Mouse (Mus musculus) colon, adult 2 months (tissue): ENCODE measurements around the gene Gm8871. TPM values are rescaled to one million over a fixed set of nuclear protein-coding genes. Genes with fewer than 3 reads are reported as not detected.

ENCODE experiments used
- polyA plus RNA-seq: library from polyadenylated mRNA; depleted of rRNA; stranded (reverse); fragments of >200 nt; gene quantifications from 2 replicates; pipeline ENCODE4 v1.2.3, GENCODE M21; 2012; rRNA removed

The Gm8871 gene
- polyA plus RNA-seq, result not detected in 2 replicates

DNA sequence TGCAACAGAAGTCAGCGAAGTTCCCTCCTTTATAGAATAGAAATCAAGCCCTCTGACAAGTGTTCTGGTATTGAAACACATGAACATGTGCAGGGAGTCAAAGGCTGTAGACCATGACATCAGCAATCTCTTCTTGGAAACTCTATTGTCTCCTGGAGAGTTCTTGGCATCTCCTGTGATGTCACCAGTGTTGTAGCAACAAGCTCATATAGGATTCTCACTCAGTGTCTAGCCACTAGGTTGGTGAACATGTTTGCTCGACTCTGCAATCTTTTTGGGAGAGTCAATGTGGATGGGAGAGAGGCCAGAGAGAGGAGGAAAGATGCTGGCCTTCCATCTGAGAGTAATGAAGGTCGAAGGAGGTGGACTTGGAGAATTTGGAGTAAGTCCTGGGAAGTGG, at the start of gene Gm8871, which contains the start of gene Gm8857:
Gm8871 (plus strand) TSS at position 301 of the 400 bp plus-strand sequence.
Gm8857 (plus strand) TSS at position 303 of the 400 bp plus-strand sequence.

Other genes with a start within 250 kb of the Gm8871 start
- not detected in 2 replicates for gene Gm8857, start within 50 bp of the Gm8871 start, polyA plus RNA-seq
- gene Gm8879, start 179.8 kb downstream of the Gm8871 start, polyA plus RNA-seq, result not detected in 2 replicates
- not detected in 2 replicates for gene Gm5861, start 235.3 kb downstream of the Gm8871 start, polyA plus RNA-seq